ENCODE assay signal across 22 mouse cellular contexts in the genomic region with DNA sequence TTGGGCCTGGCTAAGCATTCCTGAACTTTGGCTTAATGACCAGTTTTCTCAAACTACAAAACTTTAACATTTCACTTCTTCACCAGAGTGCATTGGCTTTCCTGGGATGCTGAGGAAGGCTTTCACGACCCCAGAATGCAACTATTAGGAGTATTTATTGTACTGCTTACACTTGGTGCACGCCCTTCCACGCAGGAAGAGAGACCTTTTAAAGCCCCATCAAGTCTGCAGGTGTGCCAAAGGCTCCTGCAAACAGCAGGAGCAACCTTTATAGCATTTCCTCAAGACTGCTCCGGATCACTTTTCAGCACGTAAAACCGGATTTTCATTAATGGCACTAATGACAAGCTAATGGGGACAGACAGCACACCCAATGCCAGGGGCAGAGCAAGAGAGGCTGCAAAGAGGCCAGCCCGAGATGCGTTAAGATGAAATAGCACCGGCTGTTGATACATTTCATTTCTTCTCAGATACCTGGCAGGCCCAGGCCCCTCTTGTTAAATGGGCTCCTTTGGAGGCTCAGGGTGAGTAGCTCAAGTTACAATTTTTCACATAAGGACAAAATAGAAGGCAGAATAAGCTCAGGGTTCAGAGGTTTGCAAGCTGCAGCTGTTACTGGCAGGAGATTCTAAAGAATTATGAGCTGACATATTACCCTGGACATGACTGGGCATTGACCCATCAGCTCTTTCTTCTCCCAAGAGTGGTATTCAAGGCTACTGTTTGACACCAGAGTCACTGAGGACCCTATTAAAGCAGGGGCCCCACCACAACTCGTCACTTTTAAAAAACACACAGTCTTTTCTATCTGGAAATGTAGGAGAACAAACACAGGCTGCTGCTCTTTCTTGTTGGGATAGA.
DNase-seq lines count a peak whose midpoint lies in the region; ATAC-seq and TF ChIP-seq lines count a peak whose summit lies in the region.
"Had no signal": no experiment of that assay in that cellular context is flagged by ENCODE, and none has a peak within 500 bp of the region (broad histone marks: within the 10 kb centered on the region; RNA-seq: fewer than 3 reads in every experiment).

No protein-coding gene starts in this region.

- no peak for TF ChIP-seq POLR2A in limb, embryonic 14.5 days (IDR thresholded peaks at IDR 0.05; ENCODE audit: borderline replicate concordance, extremely low read depth, insufficient read depth, insufficient read length)

- H3K4me1 ChIP-seq in kidney, postnatal 0 days (replicated peaks; ENCODE audit: insufficient read depth, low read length), result no peaks in the 10 kb centered on the region
- peaks cover 8% of the 10 kb centered on the region; the same call in 1 of the 2 replicates for H3K4me1 ChIP-seq in embryonic facial prominence, embryonic 15.5 days
- H3K4me1 ChIP-seq in limb, embryonic 14.5 days (ENCODE audit: control insufficient read depth, insufficient read depth, low read length), result peaks cover 3% of the 10 kb centered on the region; the same call in 1 of the 2 replicates
- H3K4me1 ChIP-seq: heart, embryonic 10.5 days; hindbrain, embryonic 15.5 days; liver, embryonic 15.5 days had no signal

- H3K27me3 ChIP-seq in kidney, postnatal 0 days (ENCODE audit: insufficient read depth, low read length), result no peaks in the 10 kb centered on the region
- H3K27me3 ChIP-seq in embryonic facial prominence, embryonic 15.5 days, result no peaks in the 10 kb centered on the region
- no peaks in the 10 kb centered on the region for H3K27me3 ChIP-seq in limb, embryonic 14.5 days (ENCODE audit: control insufficient read depth, insufficient read depth, low read length)
- H3K27me3 ChIP-seq: embryonic facial prominence, embryonic 13.5 days; hindbrain, embryonic 15.5 days; liver, embryonic 15.5 days had no signal

- no peak overlapping the region for H3K4me3 ChIP-seq in kidney, postnatal 0 days (replicated peaks; ENCODE audit: low read depth, low read length)
- no peak overlapping the region for H3K4me3 ChIP-seq in embryonic facial prominence, embryonic 15.5 days (replicated peaks)
- H3K4me3 ChIP-seq in limb, embryonic 14.5 days (replicated peaks; ENCODE audit: low read length), result no peak overlapping the region
- H3K4me3 ChIP-seq: embryonic facial prominence, embryonic 13.5 days; heart, embryonic 10.5 days; hindbrain, embryonic 15.5 days; liver, embryonic 15.5 days had no signal

- no peaks in the 10 kb centered on the region for H3K9me3 ChIP-seq in kidney, postnatal 0 days (replicated peaks; ENCODE audit: low read length)
- no peaks in the 10 kb centered on the region for H3K9me3 ChIP-seq in embryonic facial prominence, embryonic 15.5 days (replicated peaks)
- no peaks in the 10 kb centered on the region for H3K9me3 ChIP-seq in limb, embryonic 14.5 days (ENCODE audit: control insufficient read depth, low read length)
- H3K9me3 ChIP-seq: embryonic facial prominence, embryonic 13.5 days; heart, embryonic 10.5 days; hindbrain, embryonic 15.5 days; liver, embryonic 15.5 days had no signal

- WGBS in kidney, postnatal 0 days, result 27% methylated on average over 10 of the region's 10 CpGs
- WGBS in embryonic facial prominence, embryonic 15.5 days, result 61% methylated on average over 10 of the region's 10 CpGs
- WGBS in limb, embryonic 14.5 days, result 7% methylated on average over 10 of the region's 10 CpGs

- no peak overlapping the region for H3K9ac ChIP-seq in kidney, postnatal 0 days (ENCODE audit: low read depth, low read length)
- no peak overlapping the region for H3K9ac ChIP-seq in embryonic facial prominence, embryonic 15.5 days
- no peak overlapping the region for H3K9ac ChIP-seq in limb, embryonic 14.5 days (ENCODE audit: low read depth, low read length, severe bottlenecking)
- H3K9ac ChIP-seq: embryonic facial prominence, embryonic 13.5 days; forebrain, postnatal 0 days; hindbrain, embryonic 15.5 days; liver, embryonic 15.5 days had no signal

- ATAC-seq in kidney, postnatal 0 days (replicated peaks; ENCODE audit: low FRiP score, low read depth), result no peak
- ATAC-seq in embryonic facial prominence, embryonic 15.5 days (ENCODE audit: insufficient number of reproducible peaks, low FRiP score, low TSS enrichment, low read depth), result no peak
- ATAC-seq in limb, embryonic 14.5 days (ENCODE audit: low FRiP score, low read depth), result peak; percentile 55; the same call in 1 of the 2 replicates
- ATAC-seq: CD4-positive, CD25-positive, alpha-beta regulatory T cell, adult 4 months; forebrain, postnatal 0 days; intestine, postnatal 0 days; Patski had no signal

- peak; percentile 30 for DNase-seq in embryo, embryonic 11 days
- DNase-seq in embryo, embryonic 10 days (ENCODE audit: low spot score), result no peak
- peak; percentile 7 for DNase-seq in kidney, postnatal 0 days (ENCODE audit: low spot score)
- no peak for DNase-seq in kidney, adult 8-10 months
- DNase-seq in limb, embryonic 14.5 days (ENCODE audit: low spot score), result peak; percentile 19
- no peak for DNase-seq in layer of hippocampus, adult 11-12 months (ENCODE audit: low spot score)
- no peak for DNase-seq in retina, embryonic 14.5 days (ENCODE audit: low spot score)
- DNase-seq: adrenal gland, postnatal 14 days; cerebellum, postnatal 10 days; forebrain, postnatal 0 days; left cerebral cortex, postnatal 4 days; midbrain, embryonic 14.5 days; right cerebral cortex, postnatal 25 days; thymus, postnatal 14 days had no signal

- no peaks in the 10 kb centered on the region for H3K36me3 ChIP-seq in kidney, postnatal 0 days (ENCODE audit: insufficient read depth, low read length)
- H3K36me3 ChIP-seq in embryonic facial prominence, embryonic 15.5 days, result no peaks in the 10 kb centered on the region
- no peaks in the 10 kb centered on the region for H3K36me3 ChIP-seq in limb, embryonic 14.5 days (ENCODE audit: control insufficient read depth, insufficient read depth, low read length)
- H3K36me3 ChIP-seq: embryonic facial prominence, embryonic 13.5 days; heart, embryonic 10.5 days; hindbrain, embryonic 15.5 days; liver, embryonic 15.5 days had no signal

- no peak overlapping the region for H3K27ac ChIP-seq in kidney, postnatal 0 days
- peak overlapping the region; percentile 24; the same call in 1 of the 2 replicates for H3K27ac ChIP-seq in embryonic facial prominence, embryonic 15.5 days (replicated peaks)
- no peak overlapping the region for H3K27ac ChIP-seq in limb, embryonic 14.5 days (replicated peaks; ENCODE audit: low read depth, low read length)
- H3K27ac ChIP-seq: embryonic facial prominence, embryonic 13.5 days; heart, embryonic 10.5 days; hindbrain, embryonic 15.5 days; liver, embryonic 15.5 days had no signal

- TF ChIP-seq CTCF in kidney, postnatal 0 days (IDR thresholded peaks at IDR 0.05; ENCODE audit: low read depth), result no peak

- no peak overlapping the region for H3K4me2 ChIP-seq in kidney, postnatal 0 days (ENCODE audit: low read length)
- no peak overlapping the region for H3K4me2 ChIP-seq in embryonic facial prominence, embryonic 15.5 days (replicated peaks)
- H3K4me2 ChIP-seq in limb, embryonic 14.5 days (replicated peaks; ENCODE audit: low read depth, low read length, severe bottlenecking), result no peak overlapping the region; the same call in 1 of the 2 replicates
- H3K4me2 ChIP-seq: embryonic facial prominence, embryonic 13.5 days; hindbrain, embryonic 15.5 days; liver, embryonic 15.5 days had no signal

Comparison
In these comparisons a context has a peak if more than half of its experiments do, and no peak if none do; other contexts are left out.
1. DNase-seq: peak in embryo, embryonic 11 days (single experiment), kidney, postnatal 0 days (single experiment) and limb, embryonic 14.5 days (single experiment); none in embryo, embryonic 10 days (single experiment), kidney, adult 8-10 months (0 of 2), layer of hippocampus, adult 11-12 months (single experiment) and retina, embryonic 14.5 days (single experiment).